Mouse (Mus musculus) heart, embryonic 12.5 days (tissue): ENCODE measurements around the gene Elf3. TPM values are rescaled to one million over a fixed set of nuclear protein-coding genes. Genes with fewer than 3 reads are reported as not detected.

Source experiments
- ATAC-seq: fragments of 200-750 bp; cut with Nextera tagmentation; 2 replicates; pipeline ENCODE4 v1.8.0; 2017; ENCODE audit warnings: moderate TSS enrichment, moderate library complexity; ENCODE audit not compliant: insufficient number of reproducible peaks, low FRiP score
- H3K27ac ChIP-seq: fragments of 300-500 bp; sonication (generic); 2 replicates; pipeline ENCODE4 v1.5.1; 2016; ENCODE audit warnings: mild to moderate bottlenecking, moderate library complexity; ENCODE audit not compliant: poor library complexity, severe bottlenecking
- H3K27me3 ChIP-seq: fragments of 300-500 bp; sonication (generic); replicated peaks from 2 replicates; pipeline ENCODE4 v1.6.1; 2016; ENCODE audit warnings: mild to moderate bottlenecking, moderate library complexity
- H3K36me3 ChIP-seq: fragments of 300-500 bp; sonication (generic); 2 replicates; pipeline ENCODE4 v1.6.1; 2016; ENCODE audit warnings: mild to moderate bottlenecking, moderate library complexity
- H3K4me1 ChIP-seq: fragments of 300-500 bp; sonication (generic); replicated peaks from 2 replicates; pipeline ENCODE4 v1.6.1; 2016; ENCODE audit warnings: mild to moderate bottlenecking
- H3K4me2 ChIP-seq: fragments of 300-500 bp; sonication (generic); 2 replicates; pipeline ENCODE4 v1.6.1; 2016; ENCODE audit warnings: mild to moderate bottlenecking, moderate library complexity
- H3K4me3 ChIP-seq: fragments of 300-500 bp; sonication (generic); 2 replicates; pipeline ENCODE4 v1.5.1; 2016; ENCODE audit warnings: mild to moderate bottlenecking
- H3K9ac ChIP-seq: fragments of 300-500 bp; sonication (generic); 2 replicates; pipeline ENCODE4 v1.6.1; 2016; ENCODE audit warnings: mild to moderate bottlenecking, moderate library complexity
- H3K9me3 ChIP-seq: fragments of 300-500 bp; sonication (generic); replicated peaks from 2 replicates; pipeline ENCODE4 v1.6.1; 2016; ENCODE audit warnings: mild to moderate bottlenecking, moderate library complexity
- WGBS: fragments of 180-500 bp; shearing (Covaris S2); methylation state at CpG from one replicate; pipeline ENCODE4 v1.1.7; 2016; 5-methylcytosine and 5-hydroxymethylcytosine counted together
- polyA plus RNA-seq: library from polyadenylated mRNA; unstranded; fragments of >200 nt; fragmentation: Nextera tagmentation; extraction: Ambion mirVana; gene quantifications from 2 replicates; pipeline ENCODE4 v1.2.1, GENCODE M21; 2016

Elf3 gene
- polyA plus RNA-seq, 1 experiment from 2014 or later = 0.91 TPM

DNA sequence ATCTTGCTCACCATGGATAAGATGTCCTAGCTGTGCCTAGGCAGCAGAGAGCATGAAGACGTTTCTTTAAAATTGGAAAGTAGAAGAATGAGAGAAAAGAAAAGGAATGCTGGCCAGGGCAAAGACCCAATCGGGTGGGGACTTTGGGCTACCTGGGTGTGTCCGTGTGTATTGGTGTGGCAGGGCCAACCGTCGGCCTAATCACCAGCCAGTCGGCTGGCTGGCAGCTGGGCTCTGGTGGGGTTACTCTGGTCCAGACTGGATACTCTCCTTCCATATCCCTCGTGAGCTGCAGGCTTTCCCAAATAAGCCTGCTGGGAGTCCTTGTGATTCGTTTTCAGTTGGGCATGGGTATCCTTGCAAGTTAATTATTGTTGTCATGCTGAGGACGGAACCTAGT lies 49.7 kb downstream of the Elf3 start:
- H3K9me3 ChIP-seq = no peaks in the 10 kb centered on the region
- H3K36me3 ChIP-seq = no peaks in the 10 kb centered on the region
- ATAC-seq = no peak
- H3K27ac ChIP-seq = no peak overlapping the region
- peaks cover 22% of the 10 kb centered on the region for H3K27me3 ChIP-seq
- H3K4me1 ChIP-seq = peaks cover 15% of the 10 kb centered on the region
- no peak overlapping the region for H3K4me3 ChIP-seq
- H3K9ac ChIP-seq = no peak overlapping the region
- no peak overlapping the region for H3K4me2 ChIP-seq
- 72% methylated on average over 9 of the region's 9 CpGs for WGBS

DNA sequence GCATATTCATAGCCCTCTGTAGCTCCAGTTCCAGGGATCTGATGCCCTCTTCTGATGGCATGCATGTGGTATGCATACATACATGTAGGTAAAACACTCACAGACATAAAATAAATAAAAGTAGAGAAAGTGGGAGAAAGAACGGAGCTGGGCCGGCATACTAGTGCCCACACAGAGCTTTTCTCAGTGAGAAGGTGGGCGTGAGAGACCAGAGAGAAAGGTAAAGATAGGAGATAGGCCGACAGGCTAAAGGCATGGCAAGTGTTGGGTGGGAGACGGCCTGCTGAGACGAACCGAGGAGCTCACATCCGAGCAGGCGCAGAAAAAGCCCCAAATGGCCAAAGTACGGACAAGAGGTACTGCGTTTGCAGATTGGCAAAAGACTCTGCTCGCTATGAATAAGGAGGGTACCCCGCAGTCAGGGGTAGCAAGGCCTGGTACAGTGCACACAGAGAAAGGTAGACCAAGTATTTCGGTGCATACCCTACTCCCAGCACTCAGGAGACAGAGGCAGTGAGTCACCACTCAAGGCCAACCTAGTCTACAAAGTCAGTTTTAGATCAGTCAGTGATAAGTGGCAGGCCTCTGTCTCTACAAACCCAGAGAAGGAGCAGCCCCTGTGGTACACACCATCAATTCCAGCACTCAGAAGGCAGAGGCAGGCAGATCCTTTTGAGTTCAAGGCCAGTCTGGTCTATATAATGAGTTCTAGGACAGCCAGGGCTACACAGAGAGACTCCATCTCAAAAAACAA lies 51.6 kb downstream of the Elf3 start:
- H3K27ac ChIP-seq = no peak overlapping the region
- ATAC-seq = no peak
- H3K9me3 ChIP-seq = no peaks in the 10 kb centered on the region
- peaks cover 15% of the 10 kb centered on the region for H3K4me1 ChIP-seq
- H3K9ac ChIP-seq = no peak overlapping the region
- WGBS = 83% methylated on average over 14 of the region's 14 CpGs
- H3K4me3 ChIP-seq = no peak overlapping the region
- H3K4me2 ChIP-seq = no peak overlapping the region
- peaks cover 40% of the 10 kb centered on the region for H3K27me3 ChIP-seq
- H3K36me3 ChIP-seq = no peaks in the 10 kb centered on the region

DNA sequence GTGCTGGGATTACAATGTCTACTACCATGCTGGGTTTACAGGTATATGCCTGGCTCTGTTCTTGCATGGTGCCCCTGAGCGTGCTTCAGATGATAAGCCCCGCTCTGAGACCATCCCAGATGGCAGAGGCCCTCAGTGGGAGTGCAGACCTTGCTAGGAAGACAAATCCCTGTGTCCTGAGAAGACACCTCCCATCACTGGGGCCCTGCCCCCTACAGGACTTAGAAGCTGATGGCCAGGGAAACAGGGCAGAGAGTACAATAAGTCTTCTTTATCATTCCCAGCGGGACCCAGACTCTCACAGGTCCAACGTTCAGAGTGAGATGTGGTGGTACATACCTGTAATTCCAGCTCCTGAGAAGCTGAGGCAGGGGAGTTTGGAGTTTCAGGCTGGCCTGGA lies 53.1 kb downstream of the Elf3 start:
- peaks cover 52% of the 10 kb centered on the region for H3K27me3 ChIP-seq
- no peak overlapping the region for H3K9ac ChIP-seq
- H3K27ac ChIP-seq = no peak overlapping the region
- H3K4me1 ChIP-seq = peaks cover 15% of the 10 kb centered on the region
- 40% methylated on average over 4 of the region's 4 CpGs for WGBS
- no peak for ATAC-seq
- H3K36me3 ChIP-seq = no peaks in the 10 kb centered on the region
- no peak overlapping the region for H3K4me3 ChIP-seq
- H3K9me3 ChIP-seq = no peaks in the 10 kb centered on the region
- H3K4me2 ChIP-seq = no peak overlapping the region

DNA sequence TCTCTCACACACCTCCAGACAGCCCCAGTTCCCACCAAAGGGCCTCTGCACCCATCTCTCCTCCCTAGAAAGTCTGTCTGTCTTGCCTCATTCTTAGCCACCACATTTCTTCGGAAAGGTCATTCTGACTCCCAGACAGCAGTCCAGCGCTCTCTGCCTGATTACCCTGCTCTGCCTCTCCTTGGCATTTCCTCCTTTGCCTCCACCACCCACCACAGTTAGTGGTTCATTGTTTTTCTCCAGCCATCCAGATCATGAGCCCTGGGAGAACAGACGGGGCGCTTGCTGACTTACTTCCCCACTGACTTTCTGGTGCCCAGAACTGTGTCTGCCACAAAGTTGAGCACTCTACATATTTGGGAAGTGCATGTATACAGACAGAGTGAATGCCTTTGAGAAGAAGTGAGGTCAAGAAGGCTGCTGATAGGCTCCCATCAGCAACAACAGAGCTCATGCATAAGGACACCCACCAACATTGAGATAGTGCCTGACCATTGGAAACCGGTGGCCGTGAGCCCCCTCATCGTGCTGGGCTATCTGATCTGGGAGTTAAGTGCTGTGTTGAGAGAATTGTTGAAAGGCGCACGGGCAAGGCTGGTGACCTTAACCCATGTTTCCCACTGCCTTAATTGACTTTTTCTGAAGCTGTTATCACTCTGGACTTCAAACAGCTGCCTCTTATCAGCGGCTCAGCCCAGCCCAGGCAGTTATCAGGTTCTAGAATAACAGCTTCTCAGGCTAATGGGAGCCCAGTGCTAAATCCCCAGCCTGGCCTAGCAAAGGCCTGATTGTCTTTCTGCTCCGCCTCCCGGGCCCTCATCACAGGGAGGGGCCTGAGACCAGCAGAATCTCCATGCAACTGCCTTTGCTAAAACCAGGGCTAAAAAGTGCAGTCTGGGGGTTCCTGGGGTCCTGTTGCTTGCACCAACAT lies 53.9 kb downstream of the Elf3 start:
- Histone ChIP-seq H3K36me3 (no peaks in the 10 kb centered on the region), H3K27ac (no peak overlapping the region), H3K27me3 (peaks cover 52% of the 10 kb centered on the region), H3K9me3 (no peaks in the 10 kb centered on the region), H3K4me2 (no peak overlapping the region), H3K9ac (no peak overlapping the region), H3K4me1 (peaks cover 18% of the 10 kb centered on the region), H3K4me3 (no peak overlapping the region)
- WGBS = 13% methylated on average over 12 of the region's 12 CpGs
- peak; percentile 36; the same call in 1 of the 2 replicates for ATAC-seq

Other genes with a start within 250 kb of the Elf3 start
- gene Lgr6, start 153.3 kb downstream of the Elf3 start, polyA plus RNA-seq = 0.80 and 0.82 TPM in 2 replicates
- gene Ptpn7, start 125.9 kb downstream of the Elf3 start, polyA plus RNA-seq = 1.0 and 1.4 TPM in 2 replicates
- 36.4 and 36.6 TPM in 2 replicates for gene Arl8a, start 111.7 kb downstream of the Elf3 start, polyA plus RNA-seq
- gene Gpr37l1, start 90.9 kb downstream of the Elf3 start, polyA plus RNA-seq = not detected in 2 replicates
- gene Rnpep, start 25.5 kb upstream of the Elf3 start, polyA plus RNA-seq = 61.0 and 62.0 TPM in 2 replicates
- gene Timm17a, start 55.2 kb upstream of the Elf3 start, polyA plus RNA-seq = 350 and 368 TPM in 2 replicates
- 1.3 and 1.5 TPM in 2 replicates for gene Lmod1, start 66.2 kb upstream of the Elf3 start, polyA plus RNA-seq
- gene Shisa4, start 116.7 kb upstream of the Elf3 start, polyA plus RNA-seq = 32.4 and 33.3 TPM in 2 replicates
- gene Ipo9, start 171.9 kb upstream of the Elf3 start, polyA plus RNA-seq = 106 and 107 TPM in 2 replicates